Mouse (Mus musculus) midbrain, embryonic 14.5 days (tissue): ENCODE measurements around the gene Tsku. TPM values are rescaled to one million over a fixed set of nuclear protein-coding genes. Genes with fewer than 3 reads are reported as not detected.

Source experiments
- ATAC-seq: fragments of 200-750 bp; cut with Nextera tagmentation; 2 replicates; pipeline ENCODE4 v1.8.0; 2017; ENCODE audit warnings: moderate number of reproducible peaks, moderate library complexity; ENCODE audit not compliant: low FRiP score, low TSS enrichment
- DNase-seq: peaks from one replicate; pipeline ENCODE4 v3.0.0-alpha.2; 2015
- H3K27ac ChIP-seq: fragments of 300-500 bp; sonication (generic); replicated peaks from 2 replicates; pipeline ENCODE4 v1.5.1; 2014; ENCODE audit warnings: mild to moderate bottlenecking, low read depth, low read length, moderate library complexity
- H3K27me3 ChIP-seq: fragments of 300-500 bp; sonication (generic); 2 replicates; pipeline ENCODE4 v1.6.1; 2014; ENCODE audit warnings: low read length, control low read depth, mixed read lengths; ENCODE audit not compliant: control insufficient read depth, insufficient read depth
- H3K36me3 ChIP-seq: fragments of 300-500 bp; sonication (generic); 2 replicates; pipeline ENCODE4 v1.6.1; 2014; ENCODE audit warnings: low read length, control low read depth; ENCODE audit not compliant: control insufficient read depth, insufficient read depth
- H3K4me1 ChIP-seq: fragments of 300-500 bp; sonication (generic); 2 replicates; pipeline ENCODE4 v1.6.1; 2014; ENCODE audit warnings: mild to moderate bottlenecking, antibody characterized with exemption, low read length, control low read depth; ENCODE audit not compliant: control insufficient read depth, insufficient read depth
- H3K4me2 ChIP-seq: fragments of 300-500 bp; sonication (generic); 2 replicates; pipeline ENCODE4 v1.6.1; 2014; ENCODE audit warnings: mild to moderate bottlenecking, low read length, moderate library complexity
- H3K4me3 ChIP-seq: fragments of 300-500 bp; sonication (generic); replicated peaks from 2 replicates; pipeline ENCODE4 v1.5.1; 2014; ENCODE audit warnings: low read depth, low read length
- H3K9ac ChIP-seq: fragments of 300-500 bp; sonication (generic); replicated peaks from 2 replicates; pipeline ENCODE4 v1.6.1; 2014; ENCODE audit warnings: mild to moderate bottlenecking, low read length, moderate library complexity
- H3K9me3 ChIP-seq: fragments of 300-500 bp; sonication (generic); 2 replicates; pipeline ENCODE4 v1.6.1; 2016; ENCODE audit warnings: low read length, control low read depth, mixed read lengths; ENCODE audit not compliant: control insufficient read depth
- WGBS: fragments of 180-500 bp; shearing (Covaris S2); extraction: QIAGEN DNeasy Blood & Tissue Kit; methylation state at CpG from one replicate; pipeline ENCODE4 v1.1.7; 2014; 5-methylcytosine and 5-hydroxymethylcytosine counted together
- polyA plus RNA-seq: library from polyadenylated mRNA; unstranded; fragments of >200 nt; fragmentation: Nextera tagmentation; extraction: Ambion mirVana; gene quantifications from 2 replicates; pipeline ENCODE4 v1.2.1, GENCODE M21; 2014

Gene Tsku
- polyA plus RNA-seq, 1 experiment from 2014 or later, result 8.2 TPM

DNA sequence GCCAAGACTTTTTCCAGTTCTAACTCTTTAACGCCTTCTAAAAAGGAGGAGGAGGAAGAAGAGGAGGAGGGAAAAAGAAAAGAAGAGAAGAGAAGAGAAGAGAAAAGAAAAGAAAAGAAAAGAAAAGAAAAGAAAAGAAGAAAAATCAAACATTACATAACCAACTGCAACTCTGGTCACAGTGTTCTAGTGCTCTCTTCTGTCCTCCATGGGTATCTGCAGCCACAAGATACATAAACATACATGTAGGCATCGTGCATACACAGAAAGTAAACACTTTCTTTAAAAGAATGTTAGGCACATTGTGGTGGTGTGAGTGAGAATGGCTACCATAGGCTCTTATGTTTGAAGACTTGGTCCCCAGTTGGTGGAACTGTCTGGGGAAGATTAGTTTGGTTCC is 46.0 kb downstream of the Tsku start:
- Histone ChIP-seq H3K9me3 (no peaks in the 10 kb centered on the region), H3K27me3 (no peaks in the 10 kb centered on the region), H3K36me3 (no peaks in the 10 kb centered on the region), H3K4me2 (no peak overlapping the region), H3K4me1 (no peaks in the 10 kb centered on the region), H3K9ac (no peak overlapping the region), H3K27ac (no peak overlapping the region), H3K4me3 (no peak overlapping the region)
- DNase-seq (no peak), ATAC-seq (no peak)
- 72% methylated on average over 2 of the region's 2 CpGs for WGBS

DNA sequence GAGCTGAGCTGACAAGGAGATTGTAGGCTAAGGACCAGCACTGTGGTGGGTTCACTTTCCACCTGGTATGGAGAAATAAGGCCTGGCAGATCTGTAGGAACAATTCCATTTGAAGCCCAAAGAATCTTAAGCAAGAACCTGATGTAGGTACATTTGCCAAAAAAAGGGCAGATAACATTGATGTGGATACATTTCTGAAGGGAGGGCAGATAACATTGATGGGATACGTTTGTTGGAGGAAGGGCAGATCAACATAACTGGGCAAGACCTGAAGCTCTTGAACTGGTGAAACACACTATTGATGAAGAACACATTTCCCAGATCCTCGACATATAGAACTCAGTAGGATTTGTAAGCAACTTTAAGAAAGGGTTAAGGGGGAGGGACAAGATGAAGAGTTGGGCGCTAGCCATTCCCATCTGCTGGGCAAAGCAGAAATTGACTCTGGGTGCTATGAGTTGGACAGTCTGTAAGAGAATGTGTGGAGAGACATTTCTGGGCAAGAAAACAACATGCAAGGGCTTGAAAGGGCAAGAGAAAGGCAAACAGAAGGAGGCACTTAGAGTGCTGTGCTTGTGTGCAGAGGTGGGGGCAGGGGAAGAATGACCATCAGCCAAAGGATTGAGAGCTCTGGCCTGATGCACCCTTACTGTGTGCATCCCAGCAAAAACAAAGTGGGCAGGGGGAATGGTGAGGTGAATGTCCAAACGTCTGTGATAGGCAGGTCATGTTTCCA is 48.8 kb downstream of the Tsku start:
- DNase-seq (no peak), ATAC-seq (no peak)
- H3K9me3 ChIP-seq, result no peaks in the 10 kb centered on the region
- no peak overlapping the region for H3K9ac ChIP-seq
- H3K4me1 ChIP-seq, result no peaks in the 10 kb centered on the region
- no peak overlapping the region for H3K4me2 ChIP-seq
- no peak overlapping the region for H3K4me3 ChIP-seq
- no peak overlapping the region for H3K27ac ChIP-seq
- WGBS, result 75% methylated on average over 4 of the region's 4 CpGs
- H3K36me3 ChIP-seq, result no peaks in the 10 kb centered on the region
- H3K27me3 ChIP-seq, result no peaks in the 10 kb centered on the region

DNA sequence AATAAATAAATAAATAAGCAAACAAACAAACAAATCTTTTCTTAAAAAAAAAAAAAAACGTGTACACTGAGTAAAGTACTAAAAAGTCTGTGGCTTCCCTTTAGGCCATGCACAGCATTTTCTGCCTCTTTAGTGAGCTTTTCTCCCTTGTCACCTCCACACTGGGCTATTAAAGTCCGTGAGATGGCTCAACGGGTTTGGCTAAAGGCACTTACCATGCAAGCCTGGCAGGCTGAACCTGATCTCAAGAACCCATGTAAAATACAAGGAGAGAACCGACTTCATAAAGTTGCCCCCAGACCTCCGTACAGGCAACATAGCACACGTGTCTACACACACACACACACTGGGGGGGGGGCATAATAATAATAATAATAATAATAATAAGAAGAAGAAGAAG is 50.9 kb downstream of the Tsku start:
- ATAC-seq (no peak), DNase-seq (no peak)
- Histone ChIP-seq H3K4me3 (no peak overlapping the region), H3K4me2 (no peak overlapping the region), H3K9me3 (no peaks in the 10 kb centered on the region), H3K9ac (no peak overlapping the region), H3K36me3 (no peaks in the 10 kb centered on the region), H3K4me1 (no peaks in the 10 kb centered on the region), H3K27ac (no peak overlapping the region), H3K27me3 (no peaks in the 10 kb centered on the region)
- WGBS, result 63% methylated on average over 6 of the region's 6 CpGs

DNA sequence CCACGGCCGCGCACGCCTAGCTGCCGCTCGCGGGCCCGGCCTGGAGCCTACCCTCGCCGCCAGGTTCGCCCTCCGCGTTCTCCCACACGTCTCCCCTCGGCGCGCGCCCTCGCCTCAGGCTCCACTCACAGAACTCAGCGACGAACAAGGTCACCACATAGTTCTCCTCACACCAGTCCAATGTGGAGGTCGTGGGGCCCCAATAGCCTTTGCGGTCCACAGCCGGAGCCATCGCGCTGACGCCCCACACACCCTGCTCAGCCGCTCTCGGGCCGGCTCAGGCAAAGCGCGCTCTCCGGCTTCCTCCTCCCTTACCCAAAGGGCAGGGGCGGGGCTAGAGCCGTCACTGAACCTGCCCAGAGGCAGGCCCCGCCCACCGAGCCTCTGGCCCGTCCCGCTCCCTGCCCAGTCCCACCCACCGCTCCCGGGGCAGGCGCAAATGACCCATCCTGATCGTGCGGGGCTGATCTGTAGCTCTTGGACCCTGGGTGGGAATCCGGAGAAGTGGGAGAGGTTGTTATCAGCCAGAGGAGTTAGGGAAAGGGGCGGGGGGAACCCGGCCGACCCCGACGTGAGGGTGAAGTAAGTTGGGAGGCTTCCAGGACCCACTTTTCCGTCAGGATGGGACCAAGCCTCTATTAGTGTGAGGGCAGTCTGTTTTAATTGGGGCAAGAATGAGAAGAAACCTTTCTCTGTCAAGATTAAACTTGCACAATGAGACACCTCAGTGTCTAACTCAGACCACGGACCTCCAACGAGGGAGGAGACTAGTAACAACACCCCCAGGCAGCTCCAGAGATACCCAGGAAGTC is 51.7 kb downstream of the Tsku start:
- WGBS, result under 1% methylated on average over 53 of the region's 53 CpGs
- Histone ChIP-seq H3K4me3 (peak overlapping the region; percentile 79), H3K9ac (peak overlapping the region; percentile 78), H3K9me3 (no peaks in the 10 kb centered on the region), H3K27me3 (no peaks in the 10 kb centered on the region), H3K27ac (peak overlapping the region; percentile 63), H3K4me1 (no peaks in the 10 kb centered on the region), H3K4me2 (peak overlapping the region; percentile 77), H3K36me3 (no peaks in the 10 kb centered on the region)
- ATAC-seq, result peak; percentile 98
- peak; percentile 95 for DNase-seq

DNA sequence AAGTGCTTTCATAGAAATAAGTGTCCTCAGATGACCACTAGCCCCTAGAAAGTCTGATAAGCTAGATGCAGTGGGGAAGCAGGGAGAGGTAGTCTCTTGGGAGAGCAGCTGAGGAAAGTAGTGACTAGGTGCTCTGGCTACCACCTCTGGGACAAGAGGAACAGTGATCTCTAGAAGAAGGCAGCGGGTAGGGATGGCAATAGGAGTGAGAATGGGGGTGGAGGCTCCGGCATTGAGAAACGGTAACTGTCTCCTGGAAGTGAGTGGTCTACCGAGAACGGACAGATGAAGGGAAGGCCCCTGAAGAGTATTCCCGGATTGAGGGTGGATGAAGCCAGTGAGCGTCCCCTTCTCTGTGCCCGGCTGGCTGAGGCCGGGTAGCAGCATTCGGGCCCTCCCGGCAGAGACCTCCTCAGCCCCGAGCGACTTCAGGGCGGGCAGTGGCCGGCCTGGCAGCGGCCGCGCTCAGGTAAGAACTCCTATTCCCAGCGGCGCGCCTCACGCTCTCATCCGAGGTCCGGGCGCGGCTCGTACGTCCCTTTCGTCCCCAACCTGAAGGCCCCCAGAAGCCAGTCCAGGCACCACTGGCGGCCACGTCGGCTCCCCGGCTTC is 52.4 kb downstream of the Tsku start:
- no peaks in the 10 kb centered on the region for H3K27me3 ChIP-seq
- H3K27ac ChIP-seq, result peak overlapping the region; percentile 63
- ATAC-seq, result peak; percentile 56; the same call in 1 of the 2 replicates
- 0% methylated on average over 33 of the region's 33 CpGs for WGBS
- DNase-seq, result no peak
- H3K4me3 ChIP-seq, result peak overlapping the region; percentile 79
- H3K9me3 ChIP-seq, result no peaks in the 10 kb centered on the region
- peak overlapping the region; percentile 78 for H3K9ac ChIP-seq
- H3K4me2 ChIP-seq, result peak overlapping the region; percentile 77
- no peaks in the 10 kb centered on the region for H3K4me1 ChIP-seq
- no peaks in the 10 kb centered on the region for H3K36me3 ChIP-seq

DNA sequence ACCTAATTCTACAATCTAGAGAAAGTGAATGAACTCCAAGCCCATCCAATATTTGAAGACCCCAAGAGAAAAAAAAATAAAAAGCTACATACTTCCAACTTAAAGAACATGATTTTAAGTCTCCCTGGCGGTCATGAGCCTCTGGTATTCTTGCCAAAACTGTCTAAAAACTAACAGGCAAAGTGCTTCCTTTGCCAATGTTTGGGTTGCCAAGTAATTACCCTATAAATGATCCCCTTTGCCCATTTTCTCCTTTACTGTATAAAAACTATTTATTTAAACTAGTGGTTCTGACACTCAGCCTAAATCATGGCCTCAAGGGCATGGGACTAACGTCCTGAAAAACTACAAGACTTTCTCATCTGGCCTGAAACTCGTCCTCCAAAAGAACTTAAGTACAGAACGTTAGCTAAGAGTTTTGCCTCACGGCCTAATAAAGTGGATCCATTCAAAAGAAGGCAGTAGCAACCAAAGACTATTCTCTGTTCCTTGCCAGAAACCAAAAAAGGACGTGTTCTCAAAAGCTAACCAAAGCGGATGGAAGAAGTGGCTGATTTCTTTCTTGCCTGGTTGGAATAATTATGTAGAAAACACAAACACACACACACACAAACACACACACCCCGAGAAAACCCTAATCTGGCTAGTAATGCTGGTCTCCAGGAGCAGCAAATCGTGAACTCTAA is 53.1 kb downstream of the Tsku start:
- Histone ChIP-seq H3K36me3 (no peaks in the 10 kb centered on the region), H3K4me1 (no peaks in the 10 kb centered on the region), H3K9ac (peak overlapping the region; percentile 78), H3K9me3 (no peaks in the 10 kb centered on the region), H3K27me3 (no peaks in the 10 kb centered on the region), H3K4me2 (peak overlapping the region; percentile 77), H3K27ac (no peak overlapping the region), H3K4me3 (peak overlapping the region; percentile 79)
- no peak for ATAC-seq
- whole genome bisulfite sequencing, result 56% methylated on average over 9 of the region's 9 CpGs
- peak; percentile 11 for DNase-seq

DNA sequence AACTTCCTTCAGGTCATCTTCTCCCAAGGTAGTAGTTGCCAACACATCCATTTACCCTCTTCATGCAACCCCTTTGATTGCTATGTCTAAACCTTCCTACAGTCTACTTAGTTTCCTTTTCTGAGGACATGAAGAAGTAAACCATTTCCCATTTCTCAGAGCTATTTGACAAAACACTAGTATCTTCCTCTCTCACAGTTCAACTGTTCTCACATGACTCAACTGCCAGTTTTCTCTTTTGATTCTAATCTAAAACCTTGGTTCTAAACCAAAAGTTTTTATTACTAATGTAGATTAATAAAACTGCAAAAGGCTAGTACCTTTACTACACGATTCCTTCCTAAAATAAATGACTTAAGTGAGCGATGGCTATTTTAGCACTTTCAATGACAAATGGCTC is 53.7 kb downstream of the Tsku start:
- Histone ChIP-seq H3K4me1 (no peaks in the 10 kb centered on the region), H3K27ac (no peak overlapping the region), H3K36me3 (no peaks in the 10 kb centered on the region), H3K9ac (no peak overlapping the region), H3K4me3 (no peak overlapping the region), H3K4me2 (no peak overlapping the region), H3K27me3 (no peaks in the 10 kb centered on the region), H3K9me3 (no peaks in the 10 kb centered on the region)
- 94% methylated on average over 2 of the region's 2 CpGs for WGBS
- no peak for ATAC-seq
- DNase-seq, result no peak
